Mouse (Mus musculus) embryonic fibroblast, embryonic 13.5 days (primary cell): ENCODE results near the gene Man1a2.

ENCODE experiments used
- CTCF ChIP-seq: IDR thresholded peaks from 2 replicates; pipeline ENCODE4 v1.5.1; 2011; ENCODE audit warnings: mild to moderate bottlenecking, control low read depth, low read length, moderate library complexity, borderline replicate concordance; ENCODE audit not compliant: insufficient read depth
- POLR2A ChIP-seq: IDR thresholded peaks from 2 replicates; pipeline ENCODE4 v1.6.1; 2011; ENCODE audit warnings: low read depth, mild to moderate bottlenecking, control low read depth, low read length, moderate library complexity

GRCm38 (mm10) chr3:100582721-100583355 is 102.5 kb downstream of the Man1a2 start:
- TF ChIP-seq POLR2A (no peak), CTCF (no peak)
